Mouse (Mus musculus) gastrocnemius, postnatal 10 days (tissue): ENCODE measurements around the gene Cdh22. TPM values are rescaled to one million over a fixed set of nuclear protein-coding genes. Genes with fewer than 3 reads are reported as not detected.
A peak's percentile ranks its signal among the peaks of the same experiment; 100 is the strongest.

Source experiments
- DNase-seq: peaks from one replicate; pipeline ENCODE4 v3.0.0; 2021; ENCODE audit warnings: mixed read lengths
- total RNA-seq, 2 experiments: library from RNA; stranded (reverse); gene quantifications; 2 replicates each; pipeline ENCODE4 v1.2.3; 2021

Gene Cdh22
- total RNA-seq, 2 experiments from 2014 or later, result 0.07 to 0.25 TPM

DNA sequence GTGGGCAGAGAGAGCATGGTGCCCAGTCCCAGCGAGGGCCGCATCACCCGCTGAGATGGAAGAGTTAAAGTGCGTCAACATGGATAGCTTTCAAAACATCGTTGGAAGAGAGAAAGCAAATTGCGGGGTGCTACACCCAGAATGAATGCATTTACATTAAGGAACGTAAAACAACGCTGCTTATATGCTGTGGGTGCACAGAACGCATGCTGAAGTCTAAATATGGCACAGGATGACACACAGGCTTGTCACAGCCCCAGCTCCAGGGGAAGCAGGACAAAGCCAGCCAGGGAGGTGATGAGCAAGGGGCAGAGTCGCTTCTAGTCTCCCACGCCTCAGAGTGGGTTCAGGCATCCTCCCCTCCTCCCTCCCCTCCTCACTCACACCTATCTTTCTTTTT is 27.0 kb downstream of the Cdh22 start:
- no peak for DNase-seq

DNA sequence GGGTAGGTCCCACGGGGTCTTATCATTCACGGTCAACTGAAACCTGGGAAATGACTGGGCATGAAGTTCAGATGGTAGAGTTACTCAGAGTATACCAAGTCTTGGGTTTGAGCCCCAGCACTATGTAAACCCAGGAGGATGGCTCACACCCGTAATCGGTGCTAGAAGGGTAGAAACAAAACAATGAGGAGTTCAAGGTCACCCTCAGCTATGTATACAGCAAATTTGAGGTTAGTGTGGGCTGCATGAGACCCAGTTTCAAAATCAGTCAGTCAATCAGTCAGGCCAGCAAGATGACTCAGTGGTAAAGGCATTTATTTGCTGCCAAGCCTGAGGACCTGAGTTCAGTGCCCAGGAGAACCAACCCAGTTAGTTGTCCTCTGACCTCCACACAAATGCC is 27.6 kb downstream of the Cdh22 start:
- DNase-seq, result no peak

DNA sequence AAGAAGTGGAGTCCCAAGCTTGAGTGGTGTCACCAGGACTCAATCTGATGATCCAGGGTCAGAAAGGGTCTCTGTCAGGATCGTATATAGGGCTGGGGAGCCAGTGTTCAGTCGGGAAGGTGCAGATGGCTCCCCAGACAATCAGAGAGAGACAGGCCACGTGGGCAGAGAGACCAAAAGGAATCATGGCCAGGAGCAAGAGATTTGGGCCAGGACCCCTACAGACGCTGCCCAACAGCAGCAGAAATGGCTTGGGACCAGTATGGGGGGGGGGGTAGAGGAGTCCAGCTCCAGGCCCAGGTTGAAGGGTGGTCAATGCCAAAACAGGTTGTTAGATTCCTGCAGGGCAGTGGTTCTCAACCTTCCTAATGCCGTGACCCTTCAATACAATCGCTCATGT is 29.2 kb downstream of the Cdh22 start:
- DNase-seq, result no peak

- no peak for DNase-seq
Measured at GRCm38 (mm10) chr2:165204931-165205330, 29.7 kb downstream of the Cdh22 start.

GRCm38 (mm10) chr2:165201761-165202751 is 32.6 kb downstream of the Cdh22 start:
- no peak for DNase-seq

GRCm38 (mm10) chr2:165197546-165197945 is 37.1 kb downstream of the Cdh22 start:
- DNase-seq, result no peak

DNA sequence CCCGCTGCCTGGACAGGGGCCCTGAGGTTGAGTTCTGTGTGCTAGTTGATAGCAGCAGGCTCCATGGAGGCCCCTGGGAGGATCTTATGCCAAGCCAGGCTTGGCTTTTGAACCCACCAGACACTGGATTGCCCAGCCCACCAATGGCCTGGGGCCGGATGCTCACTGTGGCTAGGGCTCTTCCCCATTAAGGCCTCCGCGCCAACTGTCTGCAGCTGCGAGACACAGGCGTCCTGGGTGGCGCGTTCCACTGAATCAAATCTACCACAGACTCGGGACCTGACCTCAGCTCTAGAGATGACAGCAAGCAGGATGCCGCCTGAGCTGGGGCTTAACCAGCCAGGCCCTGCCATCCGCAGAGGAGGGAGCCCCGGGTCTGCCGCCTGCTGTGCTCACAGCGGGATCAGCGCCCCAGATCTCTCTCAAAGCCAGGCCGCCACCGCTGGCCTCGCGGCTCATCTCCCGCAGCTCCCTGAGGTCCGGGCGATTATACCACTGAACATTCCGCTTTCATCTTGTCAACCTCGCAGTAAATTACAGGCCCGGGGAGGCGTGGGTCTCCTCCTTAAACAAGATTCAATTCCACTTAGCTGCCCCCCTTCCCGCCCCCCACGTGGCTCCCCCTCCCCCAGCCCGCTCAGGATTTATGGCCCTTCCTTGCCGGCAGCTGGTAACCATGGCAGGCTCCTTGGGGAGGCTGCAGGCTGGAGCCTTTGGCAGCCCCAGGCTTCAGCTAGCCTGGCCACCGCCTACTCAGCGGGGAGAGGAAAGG is 39.1 kb downstream of the Cdh22 start:
- peak; percentile 22 for DNase-seq

GRCm38 (mm10) chr2:165191483-165191882 is 43.2 kb downstream of the Cdh22 start:
- no peak for DNase-seq

- no peak for DNase-seq
Measured at GRCm38 (mm10) chr2:165189546-165189945, 45.1 kb downstream of the Cdh22 start.

DNA sequence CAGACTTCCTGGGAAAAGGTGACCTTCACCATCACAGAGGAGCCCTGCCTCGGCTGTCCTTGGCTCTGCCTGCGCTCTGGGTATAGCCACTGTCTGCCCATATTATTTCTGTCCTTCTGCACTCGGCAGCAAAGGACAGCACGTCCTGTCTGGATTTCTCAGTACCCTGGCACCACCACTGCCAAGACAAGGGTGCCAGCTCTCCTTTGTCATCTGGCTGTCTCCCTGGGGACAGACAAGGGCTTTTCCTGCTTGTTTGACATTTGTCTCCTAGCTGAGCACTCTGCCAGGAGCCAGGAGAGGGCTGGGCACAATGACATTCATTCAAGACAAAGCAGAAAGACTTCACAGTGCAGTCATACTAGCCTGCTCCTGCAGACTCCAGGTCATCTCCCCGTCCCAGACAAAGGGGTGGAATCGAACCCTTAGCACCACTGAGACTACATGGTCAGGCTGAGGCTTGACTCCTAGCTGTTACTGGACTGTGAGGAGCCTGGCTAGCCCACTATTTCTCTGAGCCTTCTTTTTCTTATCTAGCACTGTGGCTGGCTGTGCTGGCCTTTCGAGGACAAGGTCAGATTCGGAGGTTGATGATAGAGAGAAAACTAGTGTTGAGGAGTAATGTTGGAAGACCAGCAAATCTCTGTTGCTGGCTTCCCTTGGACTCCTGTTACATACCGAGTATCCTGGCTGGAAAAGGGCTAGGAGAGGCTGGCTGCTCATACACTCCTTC is 46.8 kb downstream of the Cdh22 start:
- no peak for DNase-seq

DNA sequence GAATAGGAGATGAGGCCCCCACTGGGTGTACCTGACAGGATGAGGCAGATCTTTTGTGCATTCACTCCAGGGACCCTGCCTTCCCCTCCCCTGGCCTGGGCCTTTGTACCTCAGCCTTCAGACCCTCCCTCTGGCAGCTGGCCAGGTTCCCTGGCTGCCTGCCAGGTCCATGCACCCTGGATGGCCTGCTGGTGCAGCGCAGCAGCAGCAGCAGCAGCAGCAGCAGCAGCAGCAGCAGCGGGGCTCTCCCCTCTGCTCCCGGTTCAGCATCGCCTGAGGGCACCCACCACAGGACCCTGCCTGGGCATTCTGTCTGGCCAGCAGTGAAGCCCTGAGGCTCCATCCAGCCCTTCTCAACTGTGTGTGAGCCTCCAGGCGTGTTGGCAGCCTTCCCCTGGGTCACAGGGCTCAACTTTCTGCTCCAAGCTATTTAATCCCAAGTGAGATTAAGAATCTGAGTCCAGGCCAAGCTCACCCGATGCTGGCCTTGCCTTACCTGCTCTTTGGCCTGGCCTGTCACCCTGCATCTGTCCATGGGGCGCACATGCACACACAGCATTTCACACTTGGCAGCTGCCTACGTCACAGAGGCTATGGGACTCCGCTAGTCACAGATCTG is 50.5 kb downstream of the Cdh22 start:
- peak; percentile 22 for DNase-seq

DNA sequence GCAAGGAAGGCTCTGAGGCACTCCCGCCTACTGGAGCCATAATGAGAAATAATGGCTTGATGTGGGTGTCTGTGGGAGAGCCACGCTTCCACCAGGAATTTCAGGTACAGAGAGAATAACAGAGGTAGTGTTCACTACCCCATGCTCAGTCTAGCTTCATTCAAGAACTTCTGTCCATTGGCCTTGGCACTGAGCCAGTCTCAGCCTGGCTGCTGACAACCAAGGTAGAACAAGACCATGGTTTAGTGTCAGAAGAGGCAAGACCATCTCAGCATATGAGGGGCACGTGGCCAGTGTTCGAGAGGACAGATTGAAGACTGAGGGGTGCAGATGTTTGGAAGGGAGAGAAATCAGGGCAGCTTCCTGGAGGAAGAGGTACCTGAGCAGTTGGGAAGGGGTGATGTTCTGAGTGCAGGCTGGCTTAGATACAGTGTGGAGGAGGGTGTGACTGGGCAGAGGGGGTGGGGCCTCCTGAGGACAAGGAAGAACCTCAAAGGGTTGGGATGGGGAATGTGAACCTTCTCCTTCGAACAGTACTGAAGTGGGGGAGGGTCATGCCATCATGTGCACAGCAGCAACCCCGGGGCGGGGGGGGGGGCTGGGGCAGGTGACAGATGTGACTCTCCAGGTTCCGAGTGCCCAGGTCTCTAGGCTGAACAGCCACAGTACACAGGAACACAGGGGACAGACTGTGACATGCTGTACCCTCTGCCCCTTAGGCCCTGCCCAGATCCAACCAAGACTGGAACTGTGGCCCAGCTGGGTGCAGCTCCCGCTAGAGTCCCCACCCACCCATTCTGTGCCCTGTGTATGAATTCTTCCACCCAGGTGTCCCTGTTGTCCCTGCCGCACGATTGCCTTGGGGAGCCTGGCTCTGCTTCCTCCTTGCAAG is 52.3 kb downstream of the Cdh22 start:
- DNase-seq, result no peak

DNA sequence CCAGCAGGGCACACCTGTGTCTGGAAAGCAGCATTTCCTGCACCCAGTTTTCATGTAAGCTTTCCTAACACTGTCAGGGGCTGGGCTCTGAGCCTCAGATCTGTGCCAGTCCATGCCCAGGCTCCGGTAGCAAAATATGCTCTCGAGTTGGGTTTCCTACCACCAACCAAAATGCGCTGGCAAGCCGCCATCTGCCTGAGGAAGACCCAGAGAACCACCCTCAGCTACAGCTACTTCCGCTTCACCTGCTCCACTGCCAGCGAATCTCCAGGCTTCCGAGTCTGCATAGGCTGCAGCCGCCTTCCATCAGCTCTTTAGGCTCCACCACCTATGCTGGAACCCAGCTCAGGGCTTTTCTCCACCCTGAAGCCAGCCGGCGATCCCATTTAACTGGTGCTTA is 55.4 kb downstream of the Cdh22 start:
- no peak for DNase-seq

- no peak for DNase-seq
Measured at GRCm38 (mm10) chr2:165176965-165177364, 57.7 kb downstream of the Cdh22 start.

DNA sequence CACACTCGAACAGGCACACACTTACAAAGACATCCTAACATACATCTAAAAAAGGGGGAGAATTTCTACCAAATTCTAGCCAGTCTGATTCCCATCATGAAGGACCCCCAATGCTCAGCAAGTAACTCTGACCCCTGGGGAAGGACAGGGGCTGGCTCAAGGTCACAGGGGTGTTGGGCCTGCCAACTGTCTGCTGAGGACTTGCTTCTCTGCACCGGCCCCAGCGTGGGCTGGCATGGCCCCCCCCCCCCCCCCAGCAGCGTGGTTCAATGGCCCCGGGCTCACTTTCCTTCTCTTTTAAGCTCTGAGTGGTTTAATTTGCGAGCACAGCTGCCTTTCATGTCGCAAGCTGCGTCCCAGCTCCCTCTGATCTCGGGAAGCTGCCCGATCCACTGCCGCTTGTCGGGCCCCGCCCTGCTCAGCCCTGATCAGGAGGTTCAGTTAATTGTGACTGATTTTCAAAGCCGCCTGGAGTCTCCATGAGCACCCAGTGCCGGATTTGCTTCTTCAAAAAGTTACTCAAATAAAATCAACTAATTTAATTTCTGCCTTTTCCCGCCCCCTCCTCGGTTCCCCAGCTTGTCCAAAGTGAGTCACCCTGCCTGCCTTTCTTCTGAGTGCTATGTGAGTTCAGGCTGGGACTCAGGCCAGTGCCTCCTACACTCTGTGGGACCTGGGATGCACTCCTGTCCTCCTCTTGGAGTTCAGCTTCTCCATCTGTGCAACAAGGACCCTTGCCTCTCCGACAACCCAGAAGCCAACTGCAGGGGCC is 67.8 kb downstream of the Cdh22 start:
- DNase-seq, result no peak

GRCm38 (mm10) chr2:165162221-165162620 is 72.4 kb downstream of the Cdh22 start:
- no peak for DNase-seq

DNA sequence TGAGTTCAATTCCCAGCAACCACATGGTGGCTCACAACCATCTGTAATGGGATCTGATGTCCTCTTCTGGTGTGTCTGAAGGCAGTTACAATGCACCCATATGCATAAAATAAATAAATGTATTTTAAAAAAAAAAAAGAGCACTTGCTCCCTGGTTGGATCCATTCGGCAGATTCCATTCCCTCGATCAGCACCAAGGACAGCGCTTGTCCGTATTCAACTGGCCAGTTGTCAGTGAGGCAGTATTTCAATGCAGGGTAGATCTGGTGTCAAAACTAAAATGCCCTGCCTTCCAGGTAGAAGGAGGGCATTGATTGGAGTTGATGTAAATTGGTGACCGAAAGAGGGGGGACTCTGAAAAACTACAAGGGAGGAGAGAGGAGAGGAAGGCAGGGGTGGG is 74.2 kb downstream of the Cdh22 start:
- DNase-seq, result peak; percentile 61

- DNase-seq, result peak; percentile 59
Measured at GRCm38 (mm10) chr2:165159055-165159688, 75.5 kb downstream of the Cdh22 start.

GRCm38 (mm10) chr2:165158317-165158716 is 76.3 kb downstream of the Cdh22 start:
- no peak for DNase-seq

DNA sequence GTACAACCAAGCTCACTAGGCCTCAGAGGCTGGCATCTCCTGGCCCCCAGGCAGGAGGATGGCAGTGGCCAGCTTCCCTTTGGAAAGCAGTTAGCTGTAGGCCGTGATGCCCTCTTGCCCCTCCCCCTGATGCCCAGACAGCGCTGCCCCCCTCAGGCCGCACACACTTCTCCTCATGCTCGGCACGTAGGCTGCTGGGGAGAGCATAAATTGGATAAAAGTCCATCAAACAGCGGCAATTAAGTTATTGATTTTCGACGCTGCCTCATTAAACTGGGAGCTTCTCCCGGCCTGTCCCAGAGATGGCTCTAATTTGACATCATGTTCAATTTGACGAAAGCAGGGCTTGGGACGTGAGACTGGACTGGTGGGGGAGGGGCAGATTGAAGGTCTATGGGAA is 76.8 kb downstream of the Cdh22 start:
- no peak for DNase-seq
